Mouse (Mus musculus): ENCODE data around the gene Pgrmc1. TPM values are rescaled to one million over a fixed set of nuclear protein-coding genes. Genes with fewer than 3 reads are reported as not detected.

Gene Pgrmc1
- 530 TPM for polyA plus RNA-seq (2014; fragmentation: Illumina TruSeq; extraction: RNeasy Lipid Tissue Mini Kit (QIAGEN cat#74804); ENCODE audit: low read depth, low replicate concordance)

DNA sequence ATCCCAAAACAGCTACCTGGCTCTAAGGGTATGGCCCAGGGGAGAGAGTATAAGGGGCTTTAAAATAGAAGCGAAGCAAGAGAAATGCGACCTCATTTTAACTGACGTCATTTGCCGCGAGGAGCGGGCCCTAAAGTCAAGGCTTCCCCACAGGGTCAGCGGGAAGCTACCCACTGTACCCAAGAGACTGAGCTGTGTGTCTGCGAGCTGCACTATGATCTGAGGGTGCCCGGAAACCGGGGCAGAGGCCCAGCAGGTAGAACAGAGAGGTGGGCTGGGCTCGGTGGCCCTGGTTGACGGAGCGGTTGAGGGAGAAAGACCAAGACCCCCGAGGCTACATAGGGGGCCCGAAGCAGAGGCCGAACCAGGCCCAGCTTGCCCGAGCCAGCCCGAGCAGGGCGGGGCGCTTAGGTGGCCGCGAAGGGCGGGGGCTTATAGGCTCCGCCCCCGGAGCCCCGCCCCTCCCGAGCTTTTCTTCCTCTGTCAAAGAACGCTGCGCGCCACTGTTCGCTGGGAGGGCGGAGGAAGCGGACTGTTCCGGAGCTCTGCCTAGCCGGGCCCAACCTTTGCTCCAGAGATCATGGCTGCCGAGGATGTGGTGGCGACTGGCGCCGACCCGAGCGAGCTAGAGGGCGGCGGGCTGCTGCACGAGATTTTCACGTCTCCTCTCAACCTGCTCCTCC, at the start of gene Pgrmc1:
Gene Pgrmc1 (plus strand): TSS at position 500 of the 683 bp plus-strand sequence.

DNA sequence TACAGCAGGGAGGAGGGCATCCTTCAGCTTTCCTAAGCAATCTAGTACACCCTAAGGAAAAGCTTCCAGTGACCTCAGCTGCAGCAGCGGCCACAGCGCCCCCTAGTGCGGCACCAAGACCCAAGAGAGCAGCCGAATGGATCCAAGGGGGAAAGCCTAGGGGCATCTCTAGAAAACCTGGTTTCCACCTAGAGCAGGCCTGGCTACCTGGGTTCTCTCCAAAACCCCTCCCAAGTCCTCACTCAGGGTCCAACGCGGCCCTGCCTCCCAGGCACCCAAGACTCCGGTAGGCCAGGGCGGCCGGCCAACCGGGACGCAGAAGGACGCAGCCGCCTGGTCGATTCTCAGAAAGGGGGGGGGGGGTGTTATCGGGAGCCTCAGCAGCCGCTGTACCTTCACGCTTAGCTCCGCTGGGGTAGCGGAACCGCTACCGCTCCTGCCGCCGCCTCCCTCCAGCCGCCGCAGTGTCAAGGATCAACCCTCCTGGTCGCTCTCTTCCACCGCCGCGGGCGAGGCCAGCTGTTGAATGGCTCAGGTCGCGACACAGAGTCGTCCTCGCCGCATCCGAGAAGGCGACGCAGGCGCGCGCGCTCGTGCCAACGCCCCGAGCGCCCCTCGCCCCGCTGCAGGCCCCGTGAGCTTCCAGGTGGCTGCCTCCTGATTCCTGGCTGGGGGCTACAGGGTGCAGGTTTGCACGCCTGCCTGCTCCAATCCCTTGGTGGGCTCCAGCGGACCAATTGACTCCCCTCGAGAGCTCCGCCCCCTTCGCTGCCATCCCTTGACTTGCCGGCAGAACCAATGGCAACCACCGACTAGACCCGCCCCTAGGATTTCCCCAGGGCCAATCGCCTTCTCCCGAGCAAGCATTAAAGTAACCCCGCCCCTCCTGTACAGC, 46.9 kb downstream of the Pgrmc1 start, which contains the start of gene Akap17b:
Gene Akap17b (minus strand): TSS at position 739 of the 895 bp plus-strand sequence.

Other genes with a start within 250 kb of the Pgrmc1 start
- gene Gm6268, start 196.9 kb upstream of the Pgrmc1 start, polyA plus RNA-seq (2014; fragmentation: Illumina TruSeq; extraction: RNeasy Lipid Tissue Mini Kit (QIAGEN cat#74804); ENCODE audit: low read depth, low replicate concordance) = not detected
- gene Gm14569, start 106.4 kb upstream of the Pgrmc1 start, polyA plus RNA-seq (2014; fragmentation: Illumina TruSeq; extraction: RNeasy Lipid Tissue Mini Kit (QIAGEN cat#74804); ENCODE audit: low read depth, low replicate concordance) = 1.1 TPM
- gene Akap17b, start 47.2 kb downstream of the Pgrmc1 start, polyA plus RNA-seq (2014; fragmentation: Illumina TruSeq; extraction: RNeasy Lipid Tissue Mini Kit (QIAGEN cat#74804); ENCODE audit: low read depth, low replicate concordance) = 3.1 TPM
- not detected for gene Slc25a43, start 145.5 kb downstream of the Pgrmc1 start, polyA plus RNA-seq (2014; fragmentation: Illumina TruSeq; extraction: RNeasy Lipid Tissue Mini Kit (QIAGEN cat#74804); ENCODE audit: low read depth, low replicate concordance)
- gene Slc25a5, start 197.4 kb downstream of the Pgrmc1 start, polyA plus RNA-seq (2014; fragmentation: Illumina TruSeq; extraction: RNeasy Lipid Tissue Mini Kit (QIAGEN cat#74804); ENCODE audit: low read depth, low replicate concordance) = 381 TPM